Mouse (Mus musculus) layer of hippocampus, adult 2 months (tissue): Measurements from ENCODE around the gene Plpp1. TPM values are rescaled to one million over a fixed set of nuclear protein-coding genes. Genes with fewer than 3 reads are reported as not detected.

Source experiments
- DNase-seq, 2 experiments: peaks; one replicate each; pipeline ENCODE4 v3.0.0; 2022; ENCODE audit warnings: low spot score in 2 of 2
- H3K27ac ChIP-seq: fragments of 200-600 bp; 2 replicates; pipeline ENCODE4 v1.8.1; 2022
- H3K4me3 ChIP-seq: fragments of 200-600 bp; 2 replicates; pipeline ENCODE4 v1.8.1; 2022; ENCODE audit warnings: mild to moderate bottlenecking
- CTCF ChIP-seq: fragments of 200-600 bp; conservative IDR thresholded peaks from 2 replicates; pipeline ENCODE4 v1.8.1; 2022; ENCODE audit warnings: antibody characterized with exemption, mild to moderate bottlenecking, moderate library complexity
- total RNA-seq, 2 experiments: library from RNA; stranded (reverse); gene quantifications; 2 replicates each; pipeline ENCODE4 v1.2.3; 2021

The Plpp1 gene
- total RNA-seq, 2 experiments from 2014 or later = 30.4 to 30.8 TPM

- DNase-seq = no peak
- Histone ChIP-seq H3K4me3 (no peak overlapping the region), H3K27ac (no peak overlapping the region)
- no peak for TF ChIP-seq CTCF
These were observed 9.7 kb downstream of the Plpp1 start for GRCm38 (mm10) chr13:112810248-112810645.

- H3K4me3 ChIP-seq = no peak overlapping the region
- H3K27ac ChIP-seq = no peak overlapping the region
- no peak for DNase-seq
- no peak for TF ChIP-seq CTCF
These were observed 10.2 kb downstream of the Plpp1 start for GRCm38 (mm10) chr13:112810751-112811150.

GRCm38 (mm10) chr13:112811708-112812403 lies 11.3 kb downstream of the Plpp1 start:
- Histone ChIP-seq H3K4me3 (no peak overlapping the region), H3K27ac (no peak overlapping the region)
- no peak for DNase-seq
- TF ChIP-seq CTCF = no peak

GRCm38 (mm10) chr13:112815996-112816395 lies 15.4 kb downstream of the Plpp1 start:
- DNase-seq = no peak
- no peak overlapping the region for H3K27ac ChIP-seq
- H3K4me3 ChIP-seq = no peak overlapping the region
- TF ChIP-seq CTCF = no peak

GRCm38 (mm10) chr13:112818125-112818524 lies 17.5 kb downstream of the Plpp1 start:
- Histone ChIP-seq H3K4me3 (no peak overlapping the region), H3K27ac (no peak overlapping the region)
- no peak for TF ChIP-seq CTCF
- DNase-seq = no peak

- TF ChIP-seq CTCF = no peak
- DNase-seq = no peak
- no peak overlapping the region for H3K4me3 ChIP-seq
- H3K27ac ChIP-seq = no peak overlapping the region
These were observed 21.8 kb downstream of the Plpp1 start for GRCm38 (mm10) chr13:112822413-112822812.

DNA sequence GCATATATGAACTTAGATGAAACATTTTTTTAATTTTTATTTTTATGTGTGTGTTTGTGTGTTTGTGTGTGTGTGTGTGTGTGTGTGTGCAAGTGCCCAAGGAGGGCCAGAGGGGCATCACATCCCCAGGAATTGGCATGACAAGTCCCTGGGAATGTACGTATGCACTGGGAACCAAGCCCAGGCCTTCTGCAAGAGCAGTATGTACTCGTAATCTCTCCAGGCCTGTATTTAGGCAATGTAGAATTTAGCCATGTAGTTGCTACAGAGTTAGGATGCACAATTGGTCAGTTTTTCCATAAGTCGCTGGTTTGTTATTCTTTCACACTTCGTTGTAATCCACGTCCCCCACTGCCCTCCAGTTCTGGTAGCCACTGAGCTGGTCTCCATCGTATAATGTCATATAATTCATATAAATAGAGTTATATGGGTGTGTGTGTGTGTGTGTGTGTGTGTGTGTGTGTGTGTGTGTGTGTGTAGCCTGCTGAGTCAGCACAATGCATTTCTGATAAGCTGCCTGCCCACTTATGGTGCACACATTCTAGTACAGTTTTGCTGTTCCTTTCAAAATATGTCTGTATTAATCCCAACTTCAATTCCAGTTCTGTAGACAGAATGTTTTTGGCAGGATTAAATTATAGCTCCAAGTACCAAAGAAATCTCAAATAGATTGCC lies 22.8 kb downstream of the Plpp1 start:
- DNase-seq = no peak
- no peak overlapping the region for H3K4me3 ChIP-seq

GRCm38 (mm10) chr13:112823911-112824648 lies 23.5 kb downstream of the Plpp1 start:
- no peak overlapping the region for H3K27ac ChIP-seq
- H3K4me3 ChIP-seq = no peak overlapping the region
- DNase-seq = no peak
- TF ChIP-seq CTCF = no peak

More for the DNA sequence above, 22.8 kb downstream of the Plpp1 start:
- TF ChIP-seq CTCF = no peak
- H3K27ac ChIP-seq = peak overlapping the region; percentile 57; the same call in 1 of the 2 replicates

GRCm38 (mm10) chr13:112825479-112825878 lies 24.9 kb downstream of the Plpp1 start:
- DNase-seq = no peak
- no peak overlapping the region for H3K4me3 ChIP-seq
- H3K27ac ChIP-seq = no peak overlapping the region
- TF ChIP-seq CTCF = no peak

- no peak overlapping the region for H3K27ac ChIP-seq
These were observed 29.0 kb downstream of the Plpp1 start for GRCm38 (mm10) chr13:112829619-112830018.

GRCm38 (mm10) chr13:112832589-112832988 lies 32.0 kb downstream of the Plpp1 start:
- Histone ChIP-seq H3K27ac (no peak overlapping the region), H3K4me3 (no peak overlapping the region)
- no peak for DNase-seq
- TF ChIP-seq CTCF = no peak

More at GRCm38 (mm10) chr13:112829619-112830018, 29.0 kb downstream of the Plpp1 start:
- TF ChIP-seq CTCF = no peak
- H3K4me3 ChIP-seq = no peak overlapping the region
- DNase-seq = no peak

DNA sequence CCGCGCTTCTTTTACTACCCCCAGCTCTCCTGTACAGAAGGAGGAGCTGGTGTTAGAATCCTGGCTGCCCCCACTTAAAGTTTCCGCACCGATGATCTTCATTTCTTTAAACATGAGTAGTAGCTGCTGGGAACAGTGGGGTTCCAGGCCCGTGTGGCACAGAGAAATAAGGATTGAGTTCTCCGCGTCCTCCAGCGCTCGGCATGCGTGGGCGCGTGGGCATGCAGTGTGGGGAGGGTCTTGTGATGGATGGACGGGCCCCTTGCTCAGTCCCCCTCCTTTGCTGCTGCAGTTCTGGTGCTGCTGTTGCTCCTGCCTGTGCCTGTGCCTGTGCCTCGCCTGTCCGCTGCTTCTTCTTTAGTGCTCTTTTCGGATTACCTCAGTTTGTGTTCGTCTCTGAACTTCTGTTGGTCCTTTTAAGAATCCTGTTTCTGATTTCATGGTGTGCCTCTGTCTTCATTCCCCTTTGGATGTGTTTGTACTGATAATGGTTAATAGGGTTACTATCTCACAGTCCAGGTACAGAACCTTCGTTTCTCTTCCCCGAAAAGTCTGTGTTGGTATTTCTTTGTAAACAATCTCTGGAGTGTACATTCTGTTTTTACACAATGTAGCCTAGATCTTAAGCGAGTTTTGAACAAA lies 32.8 kb downstream of the Plpp1 start:
- TF ChIP-seq CTCF = no peak
- peak overlapping the region; percentile 35; the same call in 1 of the 2 replicates for H3K4me3 ChIP-seq
- H3K27ac ChIP-seq = peak overlapping the region; percentile 33; the same call in 1 of the 2 replicates
- DNase-seq = no peak

- Histone ChIP-seq H3K27ac (no peak overlapping the region), H3K4me3 (no peak overlapping the region)
- DNase-seq = no peak
- TF ChIP-seq CTCF = no peak
These were observed 33.3 kb downstream of the Plpp1 start for GRCm38 (mm10) chr13:112833895-112834263.
